Mouse (Mus musculus) midbrain, embryonic 15.5 days (tissue): ENCODE results near the gene Lsm10. TPM values are rescaled to one million over a fixed set of nuclear protein-coding genes. Genes with fewer than 3 reads are reported as not detected.

Source experiments
- ATAC-seq: fragments of 200-750 bp; cut with Nextera tagmentation; replicated peaks from 2 replicates; pipeline ENCODE4 v1.8.0; 2017; ENCODE audit warnings: moderate TSS enrichment
- H3K27ac ChIP-seq: fragments of 300-500 bp; sonication (generic); 2 replicates; pipeline ENCODE4 v1.5.1; 2015; ENCODE audit warnings: mild to moderate bottlenecking, inconsistent platforms
- H3K27me3 ChIP-seq: fragments of 300-500 bp; sonication (generic); replicated peaks from 2 replicates; pipeline ENCODE4 v1.6.1; 2015; ENCODE audit warnings: inconsistent platforms
- H3K36me3 ChIP-seq: fragments of 300-500 bp; sonication (generic); replicated peaks from 2 replicates; pipeline ENCODE4 v1.6.1; 2015; ENCODE audit warnings: inconsistent platforms
- H3K4me1 ChIP-seq: fragments of 300-500 bp; sonication (generic); 2 replicates; pipeline ENCODE4 v1.6.1; 2015; ENCODE audit warnings: inconsistent platforms
- H3K4me2 ChIP-seq: fragments of 300-500 bp; sonication (generic); 2 replicates; pipeline ENCODE4 v1.6.1; 2015; ENCODE audit warnings: inconsistent platforms, mild to moderate bottlenecking, moderate library complexity
- H3K4me3 ChIP-seq: fragments of 300-500 bp; sonication (generic); 2 replicates; pipeline ENCODE4 v1.5.1; 2015; ENCODE audit warnings: mild to moderate bottlenecking, inconsistent platforms
- H3K9ac ChIP-seq: fragments of 300-500 bp; sonication (generic); 2 replicates; pipeline ENCODE4 v1.6.1; 2015; ENCODE audit warnings: mild to moderate bottlenecking, inconsistent platforms
- H3K9me3 ChIP-seq: fragments of 300-500 bp; sonication (generic); 2 replicates; pipeline ENCODE4 v1.6.1; 2016; ENCODE audit warnings: inconsistent platforms
- WGBS: fragments of 180-500 bp; shearing (Covaris S2); methylation state at CpG from one replicate; pipeline ENCODE4 v1.1.7; 2015; ENCODE audit warnings: mixed read lengths; 5-methylcytosine and 5-hydroxymethylcytosine counted together
- polyA plus RNA-seq: library from polyadenylated mRNA; unstranded; fragments of >200 nt; fragmentation: Nextera tagmentation; extraction: Ambion mirVana; gene quantifications from 2 replicates; pipeline ENCODE4 v1.2.1, GENCODE M21; 2015

Lsm10 gene
- polyA plus RNA-seq, 1 experiment from 2014 or later: 53.0 TPM

DNA sequence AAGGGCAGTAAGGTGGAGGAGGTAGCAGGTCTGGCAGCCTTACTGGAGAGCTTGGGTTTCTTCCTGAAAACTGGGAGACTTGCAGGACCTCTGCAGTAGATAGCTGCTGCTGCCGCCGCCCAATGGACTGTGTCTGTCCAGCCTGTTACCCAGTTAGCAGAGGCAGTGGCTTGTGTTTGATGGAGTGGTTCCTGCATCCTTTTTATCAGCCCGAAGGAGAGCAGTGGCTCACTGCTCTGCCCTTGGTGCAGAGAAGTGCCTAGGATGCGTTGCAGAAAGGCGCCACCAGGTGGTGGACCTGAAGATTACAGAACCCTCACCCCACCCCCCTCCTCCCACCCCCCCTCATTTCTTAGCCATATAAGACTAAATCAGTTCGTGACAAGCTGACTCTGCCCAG, 17.5 kb downstream of the Lsm10 start:
- H3K4me2 ChIP-seq: no peak overlapping the region
- H3K36me3 ChIP-seq: no peaks in the 10 kb centered on the region
- H3K4me1 ChIP-seq: peaks cover 25% of the 10 kb centered on the region
- 19% methylated on average over 6 of the region's 6 CpGs for WGBS
- ATAC-seq: no peak
- no peak overlapping the region for H3K4me3 ChIP-seq
- no peaks in the 10 kb centered on the region for H3K9me3 ChIP-seq
- H3K27ac ChIP-seq: no peak overlapping the region
- H3K9ac ChIP-seq: no peak overlapping the region
- no peaks in the 10 kb centered on the region for H3K27me3 ChIP-seq

GRCm38 (mm10) chr4:126115411-126115810, 19.0 kb downstream of the Lsm10 start:
- ATAC-seq: no peak
- WGBS: 89% methylated on average over 9 of the region's 9 CpGs
- Histone ChIP-seq H3K4me3 (no peak overlapping the region), H3K4me1 (peaks cover 14% of the 10 kb centered on the region), H3K9me3 (no peaks in the 10 kb centered on the region), H3K27me3 (no peaks in the 10 kb centered on the region), H3K36me3 (no peaks in the 10 kb centered on the region), H3K4me2 (no peak overlapping the region), H3K9ac (no peak overlapping the region), H3K27ac (no peak overlapping the region)

GRCm38 (mm10) chr4:126115871-126116521, 19.6 kb downstream of the Lsm10 start:
- WGBS: 79% methylated on average over 6 of the region's 6 CpGs
- Histone ChIP-seq H3K27me3 (no peaks in the 10 kb centered on the region), H3K4me1 (peaks cover 8% of the 10 kb centered on the region), H3K9me3 (no peaks in the 10 kb centered on the region), H3K4me2 (no peak overlapping the region), H3K9ac (no peak overlapping the region), H3K27ac (no peak overlapping the region), H3K4me3 (no peak overlapping the region), H3K36me3 (peaks cover 3% of the 10 kb centered on the region)
- ATAC-seq: no peak

- no peaks in the 10 kb centered on the region for H3K27me3 ChIP-seq
- no peak overlapping the region for H3K4me3 ChIP-seq
- no peak overlapping the region for H3K9ac ChIP-seq
- H3K4me2 ChIP-seq: no peak overlapping the region
- H3K4me1 ChIP-seq: no peaks in the 10 kb centered on the region
- WGBS: 86% methylated on average over 8 of the region's 8 CpGs
- H3K9me3 ChIP-seq: no peaks in the 10 kb centered on the region
- ATAC-seq: no peak
- peaks cover 3% of the 10 kb centered on the region for H3K36me3 ChIP-seq
- no peak overlapping the region for H3K27ac ChIP-seq
Measured at GRCm38 (mm10) chr4:126117116-126117515, 20.7 kb downstream of the Lsm10 start.

GRCm38 (mm10) chr4:126118651-126119050, 22.2 kb downstream of the Lsm10 start:
- no peak overlapping the region for H3K4me2 ChIP-seq
- no peaks in the 10 kb centered on the region for H3K9me3 ChIP-seq
- 70% methylated on average over 4 of the region's 4 CpGs for WGBS
- H3K4me1 ChIP-seq: no peaks in the 10 kb centered on the region
- no peak overlapping the region for H3K4me3 ChIP-seq
- H3K27me3 ChIP-seq: no peaks in the 10 kb centered on the region
- H3K9ac ChIP-seq: no peak overlapping the region
- H3K27ac ChIP-seq: no peak overlapping the region
- peaks cover 3% of the 10 kb centered on the region for H3K36me3 ChIP-seq
- no peak; the same call in 1 of the 2 replicates for ATAC-seq

- Histone ChIP-seq H3K9me3 (no peaks in the 10 kb centered on the region), H3K27ac (no peak overlapping the region), H3K27me3 (no peaks in the 10 kb centered on the region), H3K4me2 (no peak overlapping the region), H3K36me3 (peaks cover 3% of the 10 kb centered on the region), H3K4me1 (no peaks in the 10 kb centered on the region), H3K4me3 (no peak overlapping the region), H3K9ac (no peak overlapping the region)
- WGBS: 100% methylated on average over 1 of the region's 1 CpGs
- no peak for ATAC-seq
Measured at GRCm38 (mm10) chr4:126119051-126119450, 22.6 kb downstream of the Lsm10 start.

- WGBS: 92% methylated on average over 5 of the region's 5 CpGs
- H3K9me3 ChIP-seq: no peaks in the 10 kb centered on the region
- H3K4me1 ChIP-seq: no peaks in the 10 kb centered on the region
- ATAC-seq: no peak
- peaks cover 10% of the 10 kb centered on the region for H3K36me3 ChIP-seq
- no peak overlapping the region for H3K4me3 ChIP-seq
- no peak overlapping the region for H3K27ac ChIP-seq
- no peaks in the 10 kb centered on the region for H3K27me3 ChIP-seq
- no peak overlapping the region for H3K9ac ChIP-seq
- no peak overlapping the region for H3K4me2 ChIP-seq
Measured at GRCm38 (mm10) chr4:126120052-126120451, 23.6 kb downstream of the Lsm10 start.

GRCm38 (mm10) chr4:126120506-126120905, 24.1 kb downstream of the Lsm10 start:
- no peak for ATAC-seq
- Histone ChIP-seq H3K4me2 (no peak overlapping the region), H3K4me3 (no peak overlapping the region), H3K36me3 (peaks cover 15% of the 10 kb centered on the region), H3K27ac (no peak overlapping the region), H3K27me3 (no peaks in the 10 kb centered on the region), H3K9me3 (no peaks in the 10 kb centered on the region), H3K9ac (no peak overlapping the region), H3K4me1 (no peaks in the 10 kb centered on the region)
- 96% methylated on average over 2 of the region's 2 CpGs for WGBS

DNA sequence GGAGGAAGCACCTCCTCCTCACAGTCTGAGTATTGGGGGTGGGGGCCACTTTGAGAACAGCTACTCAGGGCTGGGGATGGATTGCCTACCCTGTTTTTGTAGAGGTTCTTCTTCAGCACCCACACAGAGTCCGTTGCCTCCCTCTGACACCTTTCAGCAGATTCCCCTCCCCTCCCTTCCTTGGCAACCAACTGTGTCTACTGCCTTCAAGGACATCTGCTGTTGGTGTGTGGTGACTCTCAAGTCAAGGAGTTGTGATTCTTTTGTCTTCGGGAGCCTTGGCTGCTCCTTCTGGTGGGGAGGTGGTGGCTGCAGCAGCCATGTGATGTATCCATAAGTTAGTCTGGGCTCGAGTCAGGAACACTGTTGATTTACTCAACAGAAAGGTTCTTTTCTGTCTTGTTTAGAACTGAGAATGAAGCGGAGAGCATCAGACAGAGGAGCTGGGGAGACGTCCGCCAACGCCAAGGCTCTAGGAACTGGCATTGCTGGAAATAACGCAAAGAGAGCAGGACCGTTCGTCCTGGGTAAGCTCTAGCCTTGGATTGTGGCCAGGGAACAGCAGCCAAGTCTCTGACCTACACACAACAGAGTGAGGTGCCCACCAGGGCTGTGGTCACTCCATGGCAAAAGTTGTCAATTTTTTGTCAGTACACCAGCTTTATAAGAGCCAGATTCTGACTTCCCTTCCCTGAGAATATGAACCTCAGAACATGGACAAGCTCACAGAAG, 27.1 kb downstream of the Lsm10 start:
- Histone ChIP-seq H3K9me3 (no peaks in the 10 kb centered on the region), H3K4me1 (no peaks in the 10 kb centered on the region), H3K4me3 (no peak overlapping the region), H3K36me3 (peaks cover 22% of the 10 kb centered on the region), H3K27me3 (no peaks in the 10 kb centered on the region), H3K9ac (no peak overlapping the region), H3K4me2 (no peak overlapping the region), H3K27ac (no peak overlapping the region)
- ATAC-seq: no peak
- 87% methylated on average over 10 of the region's 10 CpGs for WGBS

GRCm38 (mm10) chr4:126130502-126130901, 34.1 kb downstream of the Lsm10 start:
- 0 out of 2 replicates have a peak overlapping the region, but pooled peaks have one; percentile 23 for H3K27ac ChIP-seq
- no peak overlapping the region for H3K9ac ChIP-seq
- H3K4me1 ChIP-seq: peaks cover 15% of the 10 kb centered on the region
- H3K27me3 ChIP-seq: no peaks in the 10 kb centered on the region
- no peak overlapping the region for H3K4me3 ChIP-seq
- ATAC-seq: no peak
- H3K36me3 ChIP-seq: peaks cover 33% of the 10 kb centered on the region
- no peak overlapping the region for H3K4me2 ChIP-seq
- 91% methylated on average over 11 of the region's 11 CpGs for WGBS
- no peaks in the 10 kb centered on the region for H3K9me3 ChIP-seq

GRCm38 (mm10) chr4:126131290-126132121, 35.1 kb downstream of the Lsm10 start:
- Histone ChIP-seq H3K4me3 (no peak overlapping the region), H3K9me3 (no peaks in the 10 kb centered on the region), H3K36me3 (peaks cover 30% of the 10 kb centered on the region), H3K27me3 (no peaks in the 10 kb centered on the region), H3K4me1 (peaks cover 15% of the 10 kb centered on the region), H3K27ac (peak overlapping the region; percentile 39; the same call in 1 of the 2 replicates), H3K9ac (no peak overlapping the region), H3K4me2 (no peak overlapping the region)
- 0 out of 2 replicates have a peak, but pooled peaks have one; percentile 62 for ATAC-seq
- WGBS: 66% methylated on average over 10 of the region's 10 CpGs

DNA sequence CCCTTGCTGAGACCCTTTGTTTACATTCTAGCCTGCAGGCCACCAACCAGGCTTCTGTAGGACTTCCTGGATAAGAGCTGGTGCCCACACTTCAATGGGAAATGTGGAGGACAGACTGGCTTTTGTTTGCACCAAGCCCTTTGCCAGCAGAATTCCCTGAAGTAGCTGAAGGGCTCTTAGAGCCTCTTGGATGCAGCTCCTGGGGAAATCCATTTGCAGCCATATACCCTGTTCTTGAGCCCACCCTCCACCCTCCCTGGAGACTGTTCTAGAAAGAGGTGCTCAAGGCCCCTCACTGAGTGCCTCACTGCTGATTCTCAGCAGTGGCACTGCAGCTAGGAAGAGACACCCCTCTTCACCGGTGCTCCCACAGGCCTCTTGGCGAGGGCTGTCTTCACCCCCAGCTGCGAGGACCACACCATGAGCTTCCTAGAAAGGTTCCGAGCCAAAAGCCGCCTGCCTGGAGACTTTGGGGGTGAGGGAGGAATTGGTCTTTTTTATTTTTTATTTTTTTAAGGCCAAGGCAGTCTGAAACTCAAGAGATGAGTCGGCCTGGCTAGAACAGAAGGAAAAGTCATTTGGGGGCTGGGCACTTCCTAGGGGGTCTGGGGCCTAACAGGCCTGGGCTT, 36.3 kb downstream of the Lsm10 start:
- H3K4me3 ChIP-seq: no peak overlapping the region
- peaks cover 15% of the 10 kb centered on the region for H3K4me1 ChIP-seq
- ATAC-seq: no peak
- no peak overlapping the region for H3K4me2 ChIP-seq
- H3K36me3 ChIP-seq: peaks cover 40% of the 10 kb centered on the region
- WGBS: 75% methylated on average over 6 of the region's 6 CpGs
- H3K9me3 ChIP-seq: no peaks in the 10 kb centered on the region
- H3K27me3 ChIP-seq: no peaks in the 10 kb centered on the region
- no peak overlapping the region for H3K9ac ChIP-seq
- H3K27ac ChIP-seq: 0 out of 2 replicates have a peak overlapping the region, but pooled peaks have one; percentile 15
